Mouse (Mus musculus) forebrain, embryonic 10.5 days (tissue): ENCODE measurements at regions not wholly inside any gene's neighbourhood (a gene's known extent, or its start where the extent isn't known, plus 50 kb on each side); places are given as distances from the start of the nearest gene placed in this dataset.

Source experiments
- DNase-seq: peaks from one replicate; pipeline ENCODE4 v3.0.0-alpha.2; 2017; ENCODE audit warnings: low spot score; ENCODE audit errors: extremely low spot score
- H3K27ac ChIP-seq: fragments of 300-500 bp; sonication (generic); 2 replicates; pipeline ENCODE4 v1.5.1; 2016; ENCODE audit warnings: mild to moderate bottlenecking
- H3K27me3 ChIP-seq: fragments of 300-500 bp; sonication (generic); 2 replicates; pipeline ENCODE4 v1.6.1; 2016; ENCODE audit warnings: mild to moderate bottlenecking; ENCODE audit not compliant: poor library complexity, severe bottlenecking
- H3K36me3 ChIP-seq: fragments of 300-500 bp; sonication (generic); replicated peaks from 2 replicates; pipeline ENCODE4 v1.6.1; 2016; ENCODE audit warnings: mild to moderate bottlenecking, moderate library complexity
- H3K4me1 ChIP-seq: fragments of 300-500 bp; sonication (generic); 2 replicates; pipeline ENCODE4 v1.6.1; 2016
- H3K4me3 ChIP-seq: fragments of 300-500 bp; sonication (generic); 2 replicates; pipeline ENCODE4 v1.5.1; 2016; ENCODE audit warnings: mild to moderate bottlenecking, moderate library complexity
- H3K9me3 ChIP-seq: fragments of 300-500 bp; sonication (generic); 2 replicates; pipeline ENCODE4 v1.6.1; 2016; ENCODE audit warnings: mild to moderate bottlenecking, moderate library complexity
- WGBS: fragments of 180-500 bp; shearing (Covaris S2); methylation state at CpG from one replicate; pipeline ENCODE4 v1.1.7; 2016; 5-methylcytosine and 5-hydroxymethylcytosine counted together

- WGBS, result 86% methylated on average over 17 of the region's 17 CpGs
- Histone ChIP-seq H3K36me3 (no peaks in the 10 kb centered on the region), H3K9me3 (no peaks in the 10 kb centered on the region), H3K4me3 (no peak overlapping the region), H3K27ac (no peak overlapping the region), H3K27me3 (peaks cover 6% of the 10 kb centered on the region; the same call in 1 of the 2 replicates), H3K4me1 (peaks cover 4% of the 10 kb centered on the region; the same call in 1 of the 2 replicates)
- no peak for DNase-seq
Observed at GRCm38 (mm10) chr13:112213652-112214081, 74.6 kb upstream of the Ankrd55 start.

DNA sequence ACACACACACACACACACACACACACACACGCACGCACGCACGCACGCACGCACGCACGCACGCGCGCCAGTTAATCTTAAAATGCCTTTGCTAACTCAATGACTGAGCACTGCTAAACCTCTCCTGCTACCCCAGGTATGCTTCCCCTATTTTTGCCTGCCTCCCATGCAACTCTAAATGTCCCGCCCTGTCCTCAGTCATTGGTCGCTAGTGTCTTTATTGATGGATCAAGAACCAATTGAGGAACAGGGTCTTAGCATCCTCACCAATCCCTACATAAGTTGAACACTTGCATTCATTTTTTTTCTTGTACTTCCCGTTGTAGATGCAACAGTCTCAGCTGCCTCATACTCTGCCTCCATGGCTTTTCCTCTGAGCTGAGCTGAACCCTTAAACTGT, 72.2 kb upstream of the Ankrd55 start:
- peaks cover 4% of the 10 kb centered on the region; the same call in 1 of the 2 replicates for H3K4me1 ChIP-seq
- H3K4me3 ChIP-seq, result no peak overlapping the region
- no peaks in the 10 kb centered on the region for H3K27me3 ChIP-seq
- H3K27ac ChIP-seq, result no peak overlapping the region
- no peaks in the 10 kb centered on the region for H3K36me3 ChIP-seq
- no peaks in the 10 kb centered on the region for H3K9me3 ChIP-seq
- WGBS, result 97% methylated on average over 14 of the region's 14 CpGs
- no peak for DNase-seq

DNA sequence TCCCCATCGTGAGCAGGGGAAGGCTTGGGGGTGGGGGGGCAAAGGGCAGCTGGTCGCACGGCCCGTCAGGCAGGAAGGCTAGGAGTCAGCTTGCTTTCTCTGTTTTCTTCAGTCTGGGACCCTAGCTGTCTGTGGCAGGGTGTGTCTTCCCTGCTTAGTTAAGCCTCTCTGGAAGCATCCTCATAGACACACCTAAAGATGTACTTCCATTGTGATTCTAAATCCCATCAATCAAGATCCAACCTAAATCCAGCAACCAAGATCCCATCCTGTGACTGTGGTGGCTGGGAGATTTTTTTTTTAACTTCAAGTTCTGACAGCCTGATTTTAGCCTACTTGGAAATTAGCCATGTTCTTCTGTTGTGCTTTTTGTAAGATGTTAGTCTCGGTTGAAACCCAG, 69.9 kb upstream of the Ankrd55 start:
- no peak for DNase-seq
- H3K4me1 ChIP-seq, result peaks cover 4% of the 10 kb centered on the region; the same call in 1 of the 2 replicates
- no peaks in the 10 kb centered on the region for H3K36me3 ChIP-seq
- H3K4me3 ChIP-seq, result no peak overlapping the region
- no peaks in the 10 kb centered on the region for H3K9me3 ChIP-seq
- H3K27me3 ChIP-seq, result no peaks in the 10 kb centered on the region
- H3K27ac ChIP-seq, result no peak overlapping the region
- WGBS, result 73% methylated on average over 5 of the region's 5 CpGs

GRCm38 (mm10) chr13:112220184-112220583, 68.1 kb upstream of the Ankrd55 start:
- H3K27me3 ChIP-seq, result no peaks in the 10 kb centered on the region
- no peak overlapping the region for H3K4me3 ChIP-seq
- H3K4me1 ChIP-seq, result no peaks in the 10 kb centered on the region
- no peaks in the 10 kb centered on the region for H3K36me3 ChIP-seq
- 88% methylated on average over 8 of the region's 8 CpGs for WGBS
- peaks cover 5% of the 10 kb centered on the region; the same call in 1 of the 2 replicates for H3K9me3 ChIP-seq
- DNase-seq, result no peak
- no peak overlapping the region for H3K27ac ChIP-seq

- Histone ChIP-seq H3K9me3 (peaks cover 5% of the 10 kb centered on the region; the same call in 1 of the 2 replicates), H3K27me3 (no peaks in the 10 kb centered on the region), H3K36me3 (no peaks in the 10 kb centered on the region), H3K4me3 (no peak overlapping the region), H3K27ac (no peak overlapping the region), H3K4me1 (no peaks in the 10 kb centered on the region)
- WGBS, result 86% methylated on average over 2 of the region's 2 CpGs
- no peak for DNase-seq
Observed at GRCm38 (mm10) chr13:112223616-112224015, 64.6 kb upstream of the Ankrd55 start.

GRCm38 (mm10) chr13:112227766-112228165, 60.5 kb upstream of the Ankrd55 start:
- Histone ChIP-seq H3K9me3 (peaks cover 5% of the 10 kb centered on the region; the same call in 1 of the 2 replicates), H3K27ac (no peak overlapping the region), H3K36me3 (no peaks in the 10 kb centered on the region), H3K27me3 (no peaks in the 10 kb centered on the region), H3K4me3 (no peak overlapping the region), H3K4me1 (no peaks in the 10 kb centered on the region)
- 88% methylated on average over 13 of the region's 13 CpGs for WGBS
- DNase-seq, result no peak

GRCm38 (mm10) chr13:112228846-112229245, 59.4 kb upstream of the Ankrd55 start:
- no peak for DNase-seq
- Histone ChIP-seq H3K27me3 (no peaks in the 10 kb centered on the region), H3K27ac (no peak overlapping the region), H3K4me1 (no peaks in the 10 kb centered on the region), H3K9me3 (peaks cover 5% of the 10 kb centered on the region; the same call in 1 of the 2 replicates), H3K36me3 (no peaks in the 10 kb centered on the region), H3K4me3 (no peak overlapping the region)
- 90% methylated on average over 4 of the region's 4 CpGs for WGBS

DNA sequence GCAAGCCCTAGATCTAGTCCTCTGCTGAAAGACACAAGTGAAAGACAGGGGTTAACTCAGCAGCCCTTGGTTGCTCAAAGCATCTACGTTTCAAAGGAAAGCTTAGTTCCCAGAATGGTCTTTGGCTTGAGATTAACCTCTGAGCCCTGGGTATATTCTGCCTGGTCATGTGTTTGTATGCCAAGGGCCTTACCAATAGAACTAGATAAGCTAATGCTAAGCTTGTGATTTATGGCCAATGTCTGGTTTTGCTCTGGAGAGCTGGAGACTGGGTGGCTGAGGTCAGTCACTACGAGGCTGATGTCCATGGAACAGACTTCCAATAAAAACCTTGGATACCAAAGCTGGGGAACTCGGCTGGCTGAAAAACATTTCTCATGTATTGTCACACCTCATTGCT, 58.1 kb upstream of the Ankrd55 start:
- 79% methylated on average over 3 of the region's 3 CpGs for WGBS
- no peak overlapping the region for H3K27ac ChIP-seq

GRCm38 (mm10) chr13:112234695-112235094, 53.6 kb upstream of the Ankrd55 start:
- H3K4me3 ChIP-seq, result no peak overlapping the region
- peaks cover 19% of the 10 kb centered on the region for H3K4me1 ChIP-seq
- H3K9me3 ChIP-seq, result peaks cover 4% of the 10 kb centered on the region; the same call in 1 of the 2 replicates
- WGBS, result 80% methylated on average over 6 of the region's 6 CpGs
- no peak for DNase-seq
- peaks cover 28% of the 10 kb centered on the region for H3K27me3 ChIP-seq
- H3K27ac ChIP-seq, result no peak overlapping the region
- H3K36me3 ChIP-seq, result no peaks in the 10 kb centered on the region

More for the DNA sequence above, 58.1 kb upstream of the Ankrd55 start:
- DNase-seq, result no peak
- no peaks in the 10 kb centered on the region for H3K4me1 ChIP-seq
- 0 out of 2 replicates have a peak, but pooled peaks cover 2% of the 10 kb centered on the region for H3K9me3 ChIP-seq
- H3K36me3 ChIP-seq, result no peaks in the 10 kb centered on the region
- H3K4me3 ChIP-seq, result no peak overlapping the region
- no peaks in the 10 kb centered on the region for H3K27me3 ChIP-seq

- peaks cover 4% of the 10 kb centered on the region; the same call in 1 of the 2 replicates for H3K9me3 ChIP-seq
- no peaks in the 10 kb centered on the region for H3K36me3 ChIP-seq
- no peak overlapping the region for H3K27ac ChIP-seq
- no peak for DNase-seq
- H3K4me1 ChIP-seq, result peaks cover 30% of the 10 kb centered on the region
- H3K4me3 ChIP-seq, result no peak overlapping the region
- H3K27me3 ChIP-seq, result peaks cover 37% of the 10 kb centered on the region
- WGBS, result 55% methylated on average over 6 of the region's 6 CpGs
Observed at GRCm38 (mm10) chr13:112236956-112237355, 51.3 kb upstream of the Ankrd55 start.

- H3K27me3 ChIP-seq, result peaks cover 37% of the 10 kb centered on the region
- no peak overlapping the region for H3K27ac ChIP-seq
- WGBS, result 72% methylated on average over 5 of the region's 5 CpGs
- H3K36me3 ChIP-seq, result no peaks in the 10 kb centered on the region
- no peak for DNase-seq
- peaks cover 4% of the 10 kb centered on the region; the same call in 1 of the 2 replicates for H3K9me3 ChIP-seq
- H3K4me1 ChIP-seq, result peaks cover 32% of the 10 kb centered on the region
- no peak overlapping the region for H3K4me3 ChIP-seq
Observed at GRCm38 (mm10) chr13:112237377-112237776, 50.9 kb upstream of the Ankrd55 start.

DNA sequence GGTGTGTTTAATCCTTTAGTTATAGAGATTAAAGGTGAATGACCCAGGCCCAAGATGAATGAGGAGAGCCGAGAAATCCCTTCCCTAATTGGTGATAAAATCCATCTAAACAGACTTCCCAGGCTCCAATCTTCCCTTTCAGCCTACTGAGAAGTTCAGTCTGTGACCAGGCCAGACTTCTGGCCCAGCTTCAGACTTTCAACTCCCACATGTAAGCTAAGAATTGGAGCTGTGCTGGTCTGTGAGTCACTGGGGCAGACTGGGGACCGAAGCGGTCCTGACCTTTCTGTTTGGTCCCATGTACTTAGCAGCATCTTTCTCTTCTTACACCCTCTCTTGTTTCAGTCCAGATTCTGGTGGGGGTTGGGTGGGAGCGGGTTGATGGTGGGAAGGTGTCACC, 50.3 kb upstream of the Ankrd55 start:
- Histone ChIP-seq H3K9me3 (peaks cover 4% of the 10 kb centered on the region; the same call in 1 of the 2 replicates), H3K4me1 (peaks cover 32% of the 10 kb centered on the region), H3K27me3 (peaks cover 42% of the 10 kb centered on the region), H3K36me3 (no peaks in the 10 kb centered on the region), H3K27ac (no peak overlapping the region), H3K4me3 (no peak overlapping the region)
- DNase-seq, result no peak
- 51% methylated on average over 4 of the region's 4 CpGs for WGBS
